Mouse (Mus musculus) urinary bladder, postnatal 10 days (tissue): ENCODE measurements around the gene Usp16.
A peak's percentile ranks its signal among the peaks of the same experiment; 100 is the strongest.
"Not testable (repeated sequence)": the region's sequence is repeated elsewhere in the genome, so short reads cannot be mapped to it uniquely, and the experiment has no call there.

ENCODE experiments used
- DNase-seq: peaks from one replicate; pipeline ENCODE4 v3.0.0; 2022; ENCODE audit warnings: low spot score

The Usp16 gene

GRCm38 (mm10) chr16:87486739-87487138, 32.2 kb downstream of the Usp16 start:
- no peak for DNase-seq

GRCm38 (mm10) chr16:87488605-87489004, 34.1 kb downstream of the Usp16 start:
- no peak for DNase-seq

DNA sequence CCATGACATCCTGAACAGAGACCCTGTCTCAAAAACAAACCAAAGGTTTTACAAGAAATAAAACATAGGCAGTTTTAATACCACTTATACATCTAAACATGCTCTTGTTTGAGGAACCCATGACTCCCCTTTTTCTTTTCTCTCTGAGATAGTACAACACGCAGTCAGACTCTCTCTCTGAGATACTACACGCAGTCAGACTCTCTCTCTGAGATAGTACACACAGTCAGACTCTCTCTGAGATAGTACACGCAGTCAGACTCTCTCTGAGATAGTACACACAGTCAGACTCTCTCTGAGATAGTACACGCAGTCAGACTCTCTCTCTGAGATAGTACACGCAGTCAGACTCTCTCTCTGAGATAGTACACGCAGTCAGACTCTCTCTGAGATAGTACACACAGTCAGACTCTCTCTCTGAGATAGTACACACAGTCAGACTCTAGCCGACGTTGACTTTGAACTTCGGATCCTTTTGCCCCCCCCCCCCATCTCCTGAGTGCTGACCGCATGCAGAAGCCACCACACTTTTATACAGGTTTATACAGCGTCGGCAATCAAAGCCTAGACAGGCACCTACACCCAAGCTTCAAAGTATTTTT, 37.8 kb downstream of the Usp16 start:
- DNase-seq = not testable (repeated sequence)

GRCm38 (mm10) chr16:87494955-87495655, 40.6 kb downstream of the Usp16 start:
- DNase-seq = no peak

- DNase-seq = peak; percentile 92
Measured at GRCm38 (mm10) chr16:87495716-87496447, 41.4 kb downstream of the Usp16 start, which contains the start of gene Cct8. Gene Cct8 (minus strand): TSS chr16:87495873.

- no peak for DNase-seq
Measured at GRCm38 (mm10) chr16:87496728-87497127, 42.2 kb downstream of the Usp16 start.

DNA sequence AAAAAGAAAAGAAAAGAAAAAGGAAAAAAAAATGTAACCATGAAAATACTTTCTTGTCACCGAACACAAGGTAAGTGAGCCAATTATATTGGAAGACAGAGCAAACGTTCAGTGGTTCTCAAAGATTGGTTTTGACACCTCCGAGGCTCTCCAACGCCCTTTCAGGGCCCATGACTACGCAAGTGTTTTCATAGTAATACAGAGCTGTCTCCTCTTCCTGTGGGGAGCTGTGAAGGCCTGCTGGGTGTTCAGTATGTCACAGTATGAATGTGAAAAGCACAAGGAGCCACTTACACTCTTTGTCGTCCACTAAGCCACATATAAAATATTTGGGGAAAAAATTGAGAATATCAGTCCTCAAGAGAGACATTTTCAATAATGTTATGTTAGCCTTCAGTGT, 42.7 kb downstream of the Usp16 start:
- no peak for DNase-seq

GRCm38 (mm10) chr16:87499556-87499955, 45.1 kb downstream of the Usp16 start:
- no peak for DNase-seq

DNA sequence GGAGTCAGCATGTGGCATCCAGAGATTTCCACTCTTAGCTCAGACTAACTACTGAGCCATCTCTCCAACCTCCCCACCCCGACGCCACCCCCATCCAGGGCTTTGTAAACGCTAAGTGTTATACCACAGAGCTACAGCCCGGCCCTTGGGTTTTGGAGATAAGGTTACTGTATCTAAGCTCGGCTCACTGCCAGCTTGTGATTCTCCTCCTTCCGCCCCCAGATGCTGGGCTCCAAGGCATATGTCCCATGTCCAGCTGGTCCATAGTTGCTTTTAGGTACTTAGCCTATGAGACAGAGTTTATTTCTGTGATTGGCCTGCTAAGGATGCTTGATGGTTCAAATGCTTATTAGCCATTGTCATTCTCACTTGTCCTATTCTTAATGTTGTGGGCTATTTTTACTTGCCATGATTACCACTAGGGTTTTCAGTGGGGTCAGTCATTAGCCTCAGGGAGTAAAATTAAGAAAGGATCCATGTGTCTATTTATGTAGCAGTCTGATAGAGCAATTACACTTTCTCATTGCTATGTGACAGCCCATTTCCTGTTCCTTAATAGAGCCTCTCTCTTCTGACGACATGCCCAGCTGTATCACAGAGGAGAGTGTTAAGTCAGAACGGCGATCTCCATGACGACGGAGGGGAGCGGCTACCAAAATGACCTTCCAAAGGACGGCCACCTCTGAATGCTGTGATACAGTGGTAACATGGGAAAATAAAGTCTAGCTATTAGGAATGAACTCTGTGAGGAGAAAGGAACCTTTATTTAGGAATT, 47.0 kb downstream of the Usp16 start:
- DNase-seq = no peak

GRCm38 (mm10) chr16:87511706-87512105, 57.2 kb downstream of the Usp16 start:
- DNase-seq = no peak

DNA sequence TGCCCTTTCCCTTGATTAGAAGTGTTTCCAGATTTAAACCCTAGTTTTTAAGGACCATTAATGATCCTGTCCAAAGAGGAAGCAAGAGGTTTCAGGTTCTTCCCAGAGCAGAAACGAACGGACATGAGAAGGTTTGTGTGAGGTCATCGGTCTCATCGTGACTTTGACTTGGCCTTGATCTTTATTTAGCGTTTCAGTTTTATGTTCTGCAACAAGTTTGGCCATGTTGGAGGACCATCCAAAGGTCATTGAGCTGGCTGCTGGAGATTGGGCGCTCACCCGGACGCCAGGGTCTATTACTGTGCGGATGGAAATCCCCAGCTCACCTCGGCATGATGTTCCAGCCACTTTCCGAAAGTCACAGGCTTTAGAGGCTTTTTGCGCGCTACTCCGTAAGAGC, 57.8 kb downstream of the Usp16 start:
- DNase-seq = no peak

DNA sequence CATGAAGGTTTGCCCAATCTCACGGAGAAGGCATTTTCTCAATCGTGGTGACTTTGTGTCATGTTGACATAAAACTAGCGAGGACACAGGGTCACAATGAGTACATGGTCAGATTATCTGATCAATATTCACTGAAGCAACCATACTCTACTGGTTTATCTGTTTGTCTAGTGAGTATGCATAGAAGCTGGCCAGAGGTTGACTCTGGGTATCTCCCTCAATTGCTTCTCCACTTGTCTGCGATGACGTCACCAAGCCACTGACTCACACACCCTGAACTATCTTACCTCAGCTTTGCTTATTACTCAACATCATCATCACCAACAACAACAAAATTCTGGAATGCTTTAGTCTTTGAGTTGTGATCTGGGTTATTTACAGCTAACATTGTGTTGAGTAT, 69.7 kb downstream of the Usp16 start:
- DNase-seq = no peak

- no peak for DNase-seq
Measured at GRCm38 (mm10) chr16:87527553-87528249, 73.2 kb downstream of the Usp16 start.

GRCm38 (mm10) chr16:87528755-87529154, 74.3 kb downstream of the Usp16 start:
- DNase-seq = no peak
